Mouse (Mus musculus): Measurements from ENCODE around the gene Klf12. TPM values are rescaled to one million over a fixed set of nuclear protein-coding genes. Genes with fewer than 3 reads are reported as not detected.

Gene Klf12
- polyA plus RNA-seq, 1 experiment from 2014 or later, result 10.6 TPM

- H3K27me3 ChIP-seq (replicated peaks), result no peaks in the 10 kb centered on the region
- ATAC-seq, result peak; percentile 94
- H3K9ac ChIP-seq, result peak overlapping the region; percentile 67
- H3K4me3 ChIP-seq (replicated peaks), result peak overlapping the region; percentile 72
- under 1% methylated on average over 43 of the region's 48 CpGs for WGBS
- peak overlapping the region; percentile 97 for H3K4me2 ChIP-seq (replicated peaks)
- H3K27ac ChIP-seq, result peak overlapping the region; percentile 86
- H3K36me3 ChIP-seq, result no peaks in the 10 kb centered on the region
- no peaks in the 10 kb centered on the region for H3K9me3 ChIP-seq
- H3K4me1 ChIP-seq (replicated peaks), result peaks cover 14% of the 10 kb centered on the region
Measured at GRCm38 (mm10) chr14:100284861-100285655, 579 bp upstream of the Klf12 start.

- Histone ChIP-seq H3K9ac (peak overlapping the region; percentile 67), H3K9me3 (no peaks in the 10 kb centered on the region), H3K4me1 (replicated peaks) (peaks cover 14% of the 10 kb centered on the region), H3K27ac (peak overlapping the region; percentile 86), H3K4me3 (replicated peaks) (peak overlapping the region; percentile 72), H3K36me3 (no peaks in the 10 kb centered on the region), H3K4me2 (replicated peaks) (peak overlapping the region; percentile 97), H3K27me3 (replicated peaks) (no peaks in the 10 kb centered on the region)
- no peak for ATAC-seq
- WGBS, result under 1% methylated on average over 27 of the region's 27 CpGs
Measured at GRCm38 (mm10) chr14:100283411-100284118, 914 bp downstream of the Klf12 start.

GRCm38 (mm10) chr14:100282651-100283050, 1.8 kb downstream of the Klf12 start:
- H3K4me2 ChIP-seq (replicated peaks), result peak overlapping the region; percentile 97

GRCm38 (mm10) chr14:100281734-100282133, 2.7 kb downstream of the Klf12 start:
- ATAC-seq, result no peak
- H3K27me3 ChIP-seq (replicated peaks), result no peaks in the 10 kb centered on the region
- no peak overlapping the region for H3K4me2 ChIP-seq (replicated peaks)
- no peak overlapping the region for H3K4me3 ChIP-seq (replicated peaks)
- H3K9me3 ChIP-seq, result no peaks in the 10 kb centered on the region
- peaks cover 14% of the 10 kb centered on the region for H3K4me1 ChIP-seq (replicated peaks)
- 32% methylated on average over 3 of the region's 3 CpGs for WGBS
- no peak overlapping the region for H3K9ac ChIP-seq
- H3K27ac ChIP-seq, result no peak overlapping the region
- H3K36me3 ChIP-seq, result no peaks in the 10 kb centered on the region

More at GRCm38 (mm10) chr14:100282651-100283050, 1.8 kb downstream of the Klf12 start:
- no peak overlapping the region for H3K9ac ChIP-seq
- no peak for ATAC-seq
- no peaks in the 10 kb centered on the region for H3K36me3 ChIP-seq
- no peak overlapping the region for H3K27ac ChIP-seq
- 7% methylated on average over 7 of the region's 7 CpGs for WGBS
- H3K27me3 ChIP-seq (replicated peaks), result no peaks in the 10 kb centered on the region
- H3K4me1 ChIP-seq (replicated peaks), result peaks cover 14% of the 10 kb centered on the region
- no peaks in the 10 kb centered on the region for H3K9me3 ChIP-seq
- H3K4me3 ChIP-seq (replicated peaks), result no peak overlapping the region

- no peak overlapping the region for H3K4me3 ChIP-seq (replicated peaks)
- no peak for ATAC-seq
- no peaks in the 10 kb centered on the region for H3K27me3 ChIP-seq (replicated peaks)
- no peak overlapping the region for H3K9ac ChIP-seq
- H3K4me2 ChIP-seq (replicated peaks), result no peak overlapping the region
- 96% methylated on average over 2 of the region's 2 CpGs for WGBS
- no peaks in the 10 kb centered on the region for H3K36me3 ChIP-seq
- no peak overlapping the region for H3K27ac ChIP-seq
- no peaks in the 10 kb centered on the region for H3K4me1 ChIP-seq (replicated peaks)
- H3K9me3 ChIP-seq, result no peaks in the 10 kb centered on the region
Measured at GRCm38 (mm10) chr14:100274179-100274578, 10.3 kb downstream of the Klf12 start.

- WGBS, result 73% methylated on average over 4 of the region's 4 CpGs
Measured at GRCm38 (mm10) chr14:100260531-100260930, 23.9 kb downstream of the Klf12 start.

GRCm38 (mm10) chr14:100243046-100243445, 41.4 kb downstream of the Klf12 start:
- Histone ChIP-seq H3K9me3 (no peaks in the 10 kb centered on the region), H3K4me2 (replicated peaks) (no peak overlapping the region), H3K4me1 (replicated peaks) (no peaks in the 10 kb centered on the region), H3K9ac (no peak overlapping the region), H3K4me3 (replicated peaks) (no peak overlapping the region), H3K36me3 (no peaks in the 10 kb centered on the region), H3K27me3 (replicated peaks) (no peaks in the 10 kb centered on the region), H3K27ac (no peak overlapping the region)
- WGBS, result 91% methylated on average over 5 of the region's 5 CpGs
- ATAC-seq, result no peak

More at GRCm38 (mm10) chr14:100260531-100260930, 23.9 kb downstream of the Klf12 start:
- Histone ChIP-seq H3K36me3 (no peaks in the 10 kb centered on the region), H3K4me3 (replicated peaks) (no peak overlapping the region), H3K27ac (no peak overlapping the region), H3K9me3 (no peaks in the 10 kb centered on the region), H3K27me3 (replicated peaks) (no peaks in the 10 kb centered on the region), H3K4me2 (replicated peaks) (no peak overlapping the region), H3K4me1 (replicated peaks) (no peaks in the 10 kb centered on the region), H3K9ac (no peak overlapping the region)
- 0 out of 2 replicates have a peak, but pooled peaks have one; percentile 25 for ATAC-seq

GRCm38 (mm10) chr14:100239874-100240273, 44.6 kb downstream of the Klf12 start:
- WGBS, result 91% methylated on average over 4 of the region's 4 CpGs
- no peak overlapping the region for H3K27ac ChIP-seq
- no peak for ATAC-seq

GRCm38 (mm10) chr14:100236757-100237156, 47.7 kb downstream of the Klf12 start:
- 77% methylated on average over 7 of the region's 7 CpGs for WGBS
- H3K36me3 ChIP-seq, result no peaks in the 10 kb centered on the region
- no peak overlapping the region for H3K9ac ChIP-seq
- H3K4me1 ChIP-seq (replicated peaks), result 0 out of 2 replicates have a peak, but pooled peaks cover 2% of the 10 kb centered on the region
- H3K9me3 ChIP-seq, result no peaks in the 10 kb centered on the region
- H3K27me3 ChIP-seq (replicated peaks), result no peaks in the 10 kb centered on the region
- no peak overlapping the region for H3K4me3 ChIP-seq (replicated peaks)
- ATAC-seq, result no peak
- H3K27ac ChIP-seq, result no peak overlapping the region
- H3K4me2 ChIP-seq (replicated peaks), result no peak overlapping the region

More at GRCm38 (mm10) chr14:100239874-100240273, 44.6 kb downstream of the Klf12 start:
- Histone ChIP-seq H3K9me3 (no peaks in the 10 kb centered on the region), H3K4me3 (replicated peaks) (no peak overlapping the region), H3K4me1 (replicated peaks) (0 out of 2 replicates have a peak, but pooled peaks cover 2% of the 10 kb centered on the region), H3K4me2 (replicated peaks) (no peak overlapping the region), H3K27me3 (replicated peaks) (no peaks in the 10 kb centered on the region), H3K36me3 (no peaks in the 10 kb centered on the region), H3K9ac (no peak overlapping the region)

- Histone ChIP-seq H3K36me3 (no peaks in the 10 kb centered on the region), H3K4me2 (replicated peaks) (no peak overlapping the region), H3K9me3 (no peaks in the 10 kb centered on the region), H3K9ac (no peak overlapping the region), H3K27me3 (replicated peaks) (no peaks in the 10 kb centered on the region), H3K4me1 (replicated peaks) (0 out of 2 replicates have a peak, but pooled peaks cover 2% of the 10 kb centered on the region), H3K27ac (no peak overlapping the region), H3K4me3 (replicated peaks) (no peak overlapping the region)
- 61% methylated on average over 3 of the region's 3 CpGs for WGBS
- ATAC-seq, result no peak
Measured at GRCm38 (mm10) chr14:100235746-100236145, 48.7 kb downstream of the Klf12 start.

GRCm38 (mm10) chr14:100231384-100231783, 53.1 kb downstream of the Klf12 start:
- Histone ChIP-seq H3K4me3 (replicated peaks) (no peak overlapping the region), H3K36me3 (no peaks in the 10 kb centered on the region), H3K4me2 (replicated peaks) (no peak overlapping the region), H3K9ac (no peak overlapping the region), H3K27me3 (replicated peaks) (no peaks in the 10 kb centered on the region), H3K9me3 (no peaks in the 10 kb centered on the region), H3K4me1 (replicated peaks) (no peaks in the 10 kb centered on the region), H3K27ac (no peak overlapping the region)
- ATAC-seq, result peak; percentile 67
- 64% methylated on average over 1 of the region's 1 CpGs for WGBS

GRCm38 (mm10) chr14:100228120-100228519, 56.4 kb downstream of the Klf12 start:
- H3K9me3 ChIP-seq, result no peaks in the 10 kb centered on the region
- H3K4me3 ChIP-seq (replicated peaks), result no peak overlapping the region
- H3K27me3 ChIP-seq (replicated peaks), result no peaks in the 10 kb centered on the region
- no peak overlapping the region for H3K9ac ChIP-seq
- ATAC-seq, result peak; percentile 28; the same call in 1 of the 2 replicates
- no peaks in the 10 kb centered on the region for H3K36me3 ChIP-seq
- 75% methylated on average over 6 of the region's 6 CpGs for WGBS
- no peaks in the 10 kb centered on the region for H3K4me1 ChIP-seq (replicated peaks)
- H3K27ac ChIP-seq, result no peak overlapping the region
- no peak overlapping the region for H3K4me2 ChIP-seq (replicated peaks)

Data from intestine, embryonic 15.5 days (tissue).